Mouse (Mus musculus): ENCODE measurements around the gene Slc36a2.

DNA sequence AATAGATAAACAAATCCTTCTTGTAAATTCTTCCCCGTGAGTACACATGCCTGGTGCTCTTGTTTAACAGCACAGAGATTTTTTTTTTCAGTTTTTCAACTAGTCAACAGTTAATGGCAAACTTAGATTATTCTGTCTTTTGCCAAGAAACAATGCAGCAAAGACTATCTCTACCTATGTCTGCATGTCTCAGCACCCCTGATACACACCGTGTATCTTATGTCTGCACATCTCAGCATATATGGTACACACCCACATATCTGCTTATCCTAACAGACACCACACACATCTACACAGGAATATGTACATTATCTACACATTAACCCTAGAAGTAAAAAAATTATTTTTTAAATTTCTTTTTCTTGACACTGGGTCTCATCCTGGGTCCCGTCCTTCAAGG lies 58.2 kb downstream of the Slc36a2 start:
- no peak for TF ChIP-seq CTCF (IDR thresholded peaks at IDR 0.05; ENCODE audit: low read depth)
- no peak for TF ChIP-seq EP300 (IDR thresholded peaks at IDR 0.05; ENCODE audit: low read depth)

Data from liver, postnatal 0 days (tissue).